ENCODE assay signal across 15 mouse cellular contexts in the genomic region with DNA sequence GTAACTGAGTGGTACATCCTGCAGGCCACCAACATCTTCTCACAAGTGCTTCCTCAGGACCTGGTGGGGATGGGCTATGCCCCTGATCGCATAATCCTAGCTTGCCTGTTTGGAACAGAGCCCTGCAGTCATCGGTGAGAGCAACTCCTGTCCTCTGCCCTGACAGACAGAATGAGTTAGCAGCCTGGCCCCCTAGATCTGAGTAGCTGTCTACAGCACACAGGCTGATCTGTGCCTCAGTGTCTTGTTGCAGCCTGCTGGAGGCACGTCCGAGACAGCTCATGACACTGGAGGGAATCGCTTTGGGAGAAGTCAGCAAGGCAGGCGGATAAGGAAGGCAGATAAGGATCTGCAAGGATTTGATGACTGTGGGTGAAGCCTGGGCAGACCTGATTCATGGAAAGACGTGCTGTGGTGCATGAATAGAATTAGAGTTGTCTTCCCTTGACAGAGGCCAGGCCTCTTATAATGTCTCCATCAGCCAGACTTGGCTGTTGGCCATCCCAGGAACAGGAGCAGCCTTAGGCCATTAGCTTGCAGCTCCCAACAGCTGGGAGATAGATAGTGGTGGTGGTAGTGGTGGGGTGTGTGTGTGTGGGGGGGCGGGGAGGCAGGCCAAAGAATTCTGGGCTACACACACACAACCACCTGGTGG. TPM values are rescaled to one million over a fixed set of nuclear protein-coding genes. Genes with fewer than 3 reads are reported as not detected.
DNase-seq lines count a peak whose midpoint lies in the region; ATAC-seq and TF ChIP-seq lines count a peak whose summit lies in the region.
"Had no signal": no experiment of that assay in that cellular context is flagged by ENCODE, and none has a peak within 500 bp of the region (broad histone marks: within the 10 kb centered on the region; RNA-seq: fewer than 3 reads in every experiment).

No protein-coding gene starts in this region.

- WGBS in hindbrain, embryonic 15.5 days, result 75% methylated on average over 8 of the region's 8 CpGs
- 81% methylated on average over 8 of the region's 8 CpGs for WGBS in hindbrain, embryonic 11.5 days
- 49% methylated on average over 8 of the region's 8 CpGs for WGBS in lung, embryonic 14.5 days
- 43% methylated on average over 8 of the region's 8 CpGs for WGBS in intestine, embryonic 15.5 days

- DNase-seq in adrenal gland, postnatal 10 days, result peak; percentile 19
- DNase-seq in adrenal gland, postnatal 4 days (ENCODE audit: low spot score in 2 of 2), result no peak
- DNase-seq in hindbrain, embryonic 11.5 days (ENCODE audit: low spot score), result no peak
- peak; percentile 76 for DNase-seq in lung, embryonic 14.5 days
- DNase-seq in lung, postnatal 25 days (ENCODE audit: low spot score), result no peak
- DNase-seq in layer of hippocampus, adult 2 months (ENCODE audit: low spot score in 2 of 2), result no peak
- DNase-seq: adrenal gland, adult 2 months; cerebellum, postnatal 25 days; kidney, adult 2 months; liver, embryonic 13.5 days had no signal

- no peak overlapping the region for H3K27ac ChIP-seq in hindbrain, embryonic 15.5 days (replicated peaks)
- H3K27ac ChIP-seq in hindbrain, embryonic 11.5 days (ENCODE audit: low read depth, low read length), result no peak overlapping the region
- H3K27ac ChIP-seq in lung, embryonic 14.5 days (ENCODE audit: low read depth), result no peak overlapping the region; the same call in 1 of the 2 replicates
- H3K27ac ChIP-seq in intestine, embryonic 15.5 days, result peak overlapping the region; percentile 44
- no peak overlapping the region for H3K27ac ChIP-seq in layer of hippocampus, adult 2 months
- H3K27ac ChIP-seq: left cerebral cortex, adult 2 months; liver, embryonic 13.5 days; neural tube, embryonic 13.5 days had no signal

- H3K9me3 ChIP-seq in hindbrain, embryonic 15.5 days, result no peaks in the 10 kb centered on the region
- H3K9me3 ChIP-seq in hindbrain, embryonic 11.5 days (ENCODE audit: control insufficient read depth, low read length), result no peaks in the 10 kb centered on the region
- H3K9me3 ChIP-seq in lung, embryonic 14.5 days (ENCODE audit: low read depth, low read length), result no peaks in the 10 kb centered on the region
- H3K9me3 ChIP-seq in intestine, embryonic 15.5 days, result no peaks in the 10 kb centered on the region
- H3K9me3 ChIP-seq: liver, embryonic 13.5 days; neural tube, embryonic 13.5 days had no signal

- no peak overlapping the region for H3K9ac ChIP-seq in hindbrain, embryonic 15.5 days
- H3K9ac ChIP-seq in hindbrain, embryonic 11.5 days (ENCODE audit: low read depth, low read length), result no peak overlapping the region
- no peak overlapping the region for H3K9ac ChIP-seq in lung, embryonic 14.5 days
- H3K9ac ChIP-seq in intestine, embryonic 15.5 days, result no peak overlapping the region
- H3K9ac ChIP-seq: liver, embryonic 13.5 days; neural tube, embryonic 13.5 days had no signal

- 0 out of 2 replicates have a peak, but pooled peaks cover 5% of the 10 kb centered on the region for H3K4me1 ChIP-seq in hindbrain, embryonic 15.5 days (replicated peaks)
- no peaks in the 10 kb centered on the region for H3K4me1 ChIP-seq in hindbrain, embryonic 11.5 days (replicated peaks; ENCODE audit: control insufficient read depth, insufficient read depth, low read length)
- H3K4me1 ChIP-seq in lung, embryonic 14.5 days (ENCODE audit: insufficient read depth), result no peaks in the 10 kb centered on the region
- H3K4me1 ChIP-seq in intestine, embryonic 15.5 days (replicated peaks), result peaks cover 11% of the 10 kb centered on the region; the same call in 1 of the 2 replicates
- H3K4me1 ChIP-seq: liver, embryonic 13.5 days; neural tube, embryonic 13.5 days had no signal

- H3K4me3 ChIP-seq in hindbrain, embryonic 15.5 days, result no peak overlapping the region
- H3K4me3 ChIP-seq in hindbrain, embryonic 11.5 days (ENCODE audit: low read depth, low read length), result no peak overlapping the region
- no peak overlapping the region for H3K4me3 ChIP-seq in lung, embryonic 14.5 days (ENCODE audit: low read depth, low read length)
- no peak overlapping the region for H3K4me3 ChIP-seq in intestine, embryonic 15.5 days (replicated peaks)
- H3K4me3 ChIP-seq in layer of hippocampus, adult 2 months, result no peak overlapping the region
- H3K4me3 ChIP-seq: left cerebral cortex, adult 2 months; liver, embryonic 13.5 days; neural tube, embryonic 13.5 days had no signal

- TF ChIP-seq CTCF in lung, embryonic 14.5 days (IDR thresholded peaks at IDR 0.05; ENCODE audit: low read depth), result no peak
- no peak for TF ChIP-seq CTCF in layer of hippocampus, adult 2 months (conservative IDR thresholded peaks at IDR 0.05)

- H3K27me3 ChIP-seq in hindbrain, embryonic 15.5 days, result no peaks in the 10 kb centered on the region
- H3K27me3 ChIP-seq in hindbrain, embryonic 11.5 days (ENCODE audit: control insufficient read depth, insufficient read depth, low read length), result peaks cover 2% of the 10 kb centered on the region; the same call in 1 of the 2 replicates
- H3K27me3 ChIP-seq in lung, embryonic 14.5 days (ENCODE audit: insufficient read depth, low read length), result no peaks in the 10 kb centered on the region
- no peaks in the 10 kb centered on the region for H3K27me3 ChIP-seq in intestine, embryonic 15.5 days (replicated peaks)
- H3K27me3 ChIP-seq: liver, embryonic 13.5 days had no signal

- no peaks in the 10 kb centered on the region for H3K36me3 ChIP-seq in hindbrain, embryonic 15.5 days
- no peaks in the 10 kb centered on the region for H3K36me3 ChIP-seq in hindbrain, embryonic 11.5 days (ENCODE audit: control insufficient read depth, insufficient read depth, low read length)
- no peaks in the 10 kb centered on the region for H3K36me3 ChIP-seq in lung, embryonic 14.5 days (ENCODE audit: insufficient read depth)
- no peaks in the 10 kb centered on the region for H3K36me3 ChIP-seq in intestine, embryonic 15.5 days
- H3K36me3 ChIP-seq: liver, embryonic 13.5 days; neural tube, embryonic 13.5 days had no signal

- no peak overlapping the region for H3K4me2 ChIP-seq in hindbrain, embryonic 15.5 days
- H3K4me2 ChIP-seq in hindbrain, embryonic 11.5 days (replicated peaks; ENCODE audit: low read depth, low read length), result no peak overlapping the region
- no peak overlapping the region for H3K4me2 ChIP-seq in lung, embryonic 14.5 days
- no peak overlapping the region for H3K4me2 ChIP-seq in intestine, embryonic 15.5 days (replicated peaks)
- H3K4me2 ChIP-seq: liver, embryonic 13.5 days; neural tube, embryonic 13.5 days had no signal

- 0 out of 2 replicates have a peak, but pooled peaks have one; percentile 19 for ATAC-seq in hindbrain, embryonic 15.5 days (ENCODE audit: low FRiP score, low read depth)
- no peak for ATAC-seq in hindbrain, embryonic 11.5 days (ENCODE audit: low FRiP score)
- ATAC-seq in lung, embryonic 14.5 days (ENCODE audit: insufficient read depth), result peak; percentile 84; the same call in 1 of the 2 replicates
- peak; percentile 84 for ATAC-seq in intestine, embryonic 15.5 days

RNA-seq across cellular contexts. Expression of a gene that starts 38.0 kb away (rescaled TPM):
- total RNA-seq in adrenal gland, postnatal 10 days (2021), result under 1 TPM; 0.57 to 0.64 TPM
- 1 to 10 TPM in 1 of 2 experiments, under 1 TPM in 1; 0.96 to 9.5 TPM for total RNA-seq in adrenal gland, postnatal 4 days (2021)
- 0.12 and 0.28 TPM in 2 replicates for polyA plus RNA-seq in hindbrain, embryonic 15.5 days (2015; fragmentation: Nextera tagmentation; extraction: Ambion mirVana)
- polyA plus RNA-seq in hindbrain, embryonic 11.5 days (2014; fragmentation: Nextera tagmentation; extraction: Ambion mirVana), result 0.07 and 0.14 TPM in 2 replicates
- polyA plus RNA-seq in lung, embryonic 14.5 days (2014; fragmentation: Nextera tagmentation; extraction: Ambion mirVana), result 4.4 and 5.7 TPM in 2 replicates
- polyA plus RNA-seq in intestine, embryonic 15.5 days (2015; fragmentation: Nextera tagmentation; extraction: Ambion mirVana), result 0.30 and 0.48 TPM in 2 replicates
- not detected for total RNA-seq in layer of hippocampus, adult 2 months (2021)
- total RNA-seq: adrenal gland, adult 2 months; granulocyte monocyte progenitor cell, adult 5-6 weeks; left cerebral cortex, adult 2 months had no signal
- polyA plus RNA-seq: liver, embryonic 13.5 days; neural tube, embryonic 13.5 days had no signal

Comparison
In these comparisons a context has a peak if more than half of its experiments do, and no peak if none do; other contexts are left out.
1. DNase-seq: peak in adrenal gland, postnatal 10 days (single experiment) and lung, embryonic 14.5 days (single experiment); none in adrenal gland, postnatal 4 days (0 of 2), hindbrain, embryonic 11.5 days (single experiment), lung, postnatal 25 days (single experiment) and layer of hippocampus, adult 2 months (0 of 2).